Mouse (Mus musculus): ENCODE measurements at regions not wholly inside any gene's neighbourhood (a gene's known extent, or its start where the extent isn't known, plus 50 kb on each side); places are given as distances from the start of the nearest gene placed in this dataset.

- Histone ChIP-seq H3K4me2 (ENCODE audit: low read depth, low read length) (no peak overlapping the region), H3K27me3 (replicated peaks; ENCODE audit: control insufficient read depth, insufficient read depth, low read length) (no peaks in the 10 kb centered on the region), H3K4me1 (ENCODE audit: control insufficient read depth, insufficient read depth, low read length) (no peaks in the 10 kb centered on the region), H3K9me3 (ENCODE audit: control insufficient read depth, low read length) (no peaks in the 10 kb centered on the region), H3K27ac (replicated peaks; ENCODE audit: low read depth, low read length) (no peak overlapping the region), H3K9ac (ENCODE audit: low read depth, low read length) (no peak overlapping the region), H3K4me3 (ENCODE audit: low read depth, low read length) (no peak overlapping the region), H3K36me3 (ENCODE audit: control insufficient read depth, insufficient read depth, low read length) (no peaks in the 10 kb centered on the region)
- WGBS = 87% methylated on average over 2 of the region's 2 CpGs
- no peak for ATAC-seq (ENCODE audit: low read depth)
- DNase-seq (ENCODE audit: low spot score) = no peak
Measured at GRCm38 (mm10) chrX:47536130-47536529, 356.6 kb downstream of the Smarca1 start.

GRCm38 (mm10) chrX:47495056-47495455 lies 397.7 kb downstream of the Smarca1 start:
- Histone ChIP-seq H3K9ac (ENCODE audit: low read depth, low read length) (no peak overlapping the region), H3K9me3 (ENCODE audit: control insufficient read depth, low read length) (no peaks in the 10 kb centered on the region), H3K27ac (replicated peaks; ENCODE audit: low read depth, low read length) (no peak overlapping the region), H3K4me2 (ENCODE audit: low read depth, low read length) (no peak overlapping the region), H3K4me3 (ENCODE audit: low read depth, low read length) (no peak overlapping the region), H3K27me3 (replicated peaks; ENCODE audit: control insufficient read depth, insufficient read depth, low read length) (no peaks in the 10 kb centered on the region), H3K36me3 (ENCODE audit: control insufficient read depth, insufficient read depth, low read length) (no peaks in the 10 kb centered on the region), H3K4me1 (ENCODE audit: control insufficient read depth, insufficient read depth, low read length) (no peaks in the 10 kb centered on the region)
- 24% methylated on average over 2 of the region's 2 CpGs for WGBS
- DNase-seq (ENCODE audit: low spot score) = peak; percentile 7
- no peak for ATAC-seq (ENCODE audit: low read depth)

DNA sequence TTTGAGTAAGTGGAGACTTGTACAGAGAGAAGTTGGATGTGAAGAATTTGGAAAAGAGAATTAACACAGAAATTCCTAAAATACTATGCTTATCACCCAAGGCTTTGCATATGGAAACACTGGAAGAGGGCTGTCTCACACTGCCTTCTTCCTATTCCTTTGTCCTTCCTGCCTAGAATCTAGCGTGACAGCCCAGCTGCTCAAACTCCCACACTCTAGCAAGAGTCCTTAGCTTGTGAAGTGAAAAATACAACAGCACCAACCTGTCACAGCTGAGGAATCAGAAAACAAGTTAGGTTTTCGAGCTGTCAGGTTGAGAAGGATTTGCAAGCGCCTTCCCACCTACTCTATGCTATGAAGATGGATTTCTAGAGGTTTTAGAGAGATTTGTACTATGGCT lies 410.0 kb downstream of the Smarca1 start:
- ATAC-seq (ENCODE audit: low read depth) (no peak), DNase-seq (ENCODE audit: low spot score) (no peak)
- Histone ChIP-seq H3K4me2 (ENCODE audit: low read depth, low read length) (no peak overlapping the region), H3K36me3 (ENCODE audit: control insufficient read depth, insufficient read depth, low read length) (no peaks in the 10 kb centered on the region), H3K27ac (replicated peaks; ENCODE audit: low read depth, low read length) (no peak overlapping the region), H3K9ac (ENCODE audit: low read depth, low read length) (no peak overlapping the region), H3K9me3 (ENCODE audit: control insufficient read depth, low read length) (no peaks in the 10 kb centered on the region), H3K27me3 (replicated peaks; ENCODE audit: control insufficient read depth, insufficient read depth, low read length) (no peaks in the 10 kb centered on the region), H3K4me1 (ENCODE audit: control insufficient read depth, insufficient read depth, low read length) (no peaks in the 10 kb centered on the region), H3K4me3 (ENCODE audit: low read depth, low read length) (no peak overlapping the region)
- WGBS = 55% methylated on average over 3 of the region's 3 CpGs

- no peak overlapping the region for H3K27ac ChIP-seq (replicated peaks; ENCODE audit: low read depth, low read length)
- no peak for DNase-seq (ENCODE audit: low spot score)
- H3K4me1 ChIP-seq (ENCODE audit: control insufficient read depth, insufficient read depth, low read length) = no peaks in the 10 kb centered on the region
- no peaks in the 10 kb centered on the region for H3K9me3 ChIP-seq (ENCODE audit: control insufficient read depth, low read length)
- no peak overlapping the region for H3K4me3 ChIP-seq (ENCODE audit: low read depth, low read length)
- WGBS = 59% methylated on average over 4 of the region's 4 CpGs
- no peak overlapping the region for H3K9ac ChIP-seq (ENCODE audit: low read depth, low read length)
- ATAC-seq (ENCODE audit: low read depth) = no peak
- no peaks in the 10 kb centered on the region for H3K36me3 ChIP-seq (ENCODE audit: control insufficient read depth, insufficient read depth, low read length)
- H3K27me3 ChIP-seq (replicated peaks; ENCODE audit: control insufficient read depth, insufficient read depth, low read length) = no peaks in the 10 kb centered on the region
- H3K4me2 ChIP-seq (ENCODE audit: low read depth, low read length) = no peak overlapping the region
Measured at GRCm38 (mm10) chrX:47478226-47478625, 414.5 kb downstream of the Smarca1 start.

DNA sequence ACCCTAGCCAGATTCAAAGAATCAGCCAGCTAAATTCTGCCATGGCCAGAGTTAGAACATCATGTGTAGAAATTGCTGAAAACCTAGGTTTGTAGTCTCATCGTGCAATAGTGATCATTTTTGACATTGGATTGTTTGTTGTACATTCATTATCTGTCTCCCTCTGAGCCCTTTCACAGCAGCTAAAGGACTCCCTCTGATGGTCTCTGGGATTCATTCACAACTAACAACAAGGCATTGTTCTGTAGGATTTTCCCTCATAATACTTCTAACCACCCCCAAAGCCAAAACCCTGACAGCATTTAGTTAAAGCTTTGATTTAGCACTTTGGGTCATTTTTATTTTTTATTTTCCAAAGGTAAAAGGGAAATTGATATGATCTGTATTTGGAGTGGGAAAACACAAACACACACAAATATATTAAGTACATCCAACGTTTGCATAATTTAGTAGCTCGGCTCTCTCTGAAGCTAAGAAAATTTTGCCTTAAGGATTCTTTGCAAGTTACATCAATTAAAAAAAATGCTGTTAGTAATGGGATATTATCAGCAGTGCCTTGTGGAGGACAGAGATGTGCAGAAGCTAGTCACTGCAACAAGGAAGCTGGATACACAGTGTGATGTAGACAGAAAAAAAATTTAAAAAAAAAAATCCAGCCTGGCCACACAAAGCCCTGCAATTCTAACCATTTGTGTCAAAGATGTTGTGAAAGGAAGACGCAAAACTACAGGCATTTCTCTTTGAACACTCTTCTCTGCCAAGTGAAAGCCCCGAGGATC lies 425.9 kb downstream of the Smarca1 start:
- Histone ChIP-seq H3K27ac (replicated peaks; ENCODE audit: low read depth, low read length) (no peak overlapping the region), H3K4me2 (ENCODE audit: low read depth, low read length) (no peak overlapping the region), H3K4me1 (ENCODE audit: control insufficient read depth, insufficient read depth, low read length) (no peaks in the 10 kb centered on the region), H3K27me3 (replicated peaks; ENCODE audit: control insufficient read depth, insufficient read depth, low read length) (no peaks in the 10 kb centered on the region), H3K9ac (ENCODE audit: low read depth, low read length) (no peak overlapping the region), H3K36me3 (ENCODE audit: control insufficient read depth, insufficient read depth, low read length) (no peaks in the 10 kb centered on the region), H3K9me3 (ENCODE audit: control insufficient read depth, low read length) (no peaks in the 10 kb centered on the region), H3K4me3 (ENCODE audit: low read depth, low read length) (no peak overlapping the region)
- ATAC-seq (ENCODE audit: low read depth) (no peak), DNase-seq (ENCODE audit: low spot score) (no peak)
- WGBS = 45% methylated on average over 5 of the region's 5 CpGs

- Histone ChIP-seq H3K4me1 (ENCODE audit: control insufficient read depth, insufficient read depth, low read length) (no peaks in the 10 kb centered on the region), H3K4me2 (ENCODE audit: low read depth, low read length) (no peak overlapping the region), H3K4me3 (ENCODE audit: low read depth, low read length) (no peak overlapping the region), H3K9ac (ENCODE audit: low read depth, low read length) (no peak overlapping the region), H3K36me3 (ENCODE audit: control insufficient read depth, insufficient read depth, low read length) (no peaks in the 10 kb centered on the region), H3K9me3 (ENCODE audit: control insufficient read depth, low read length) (no peaks in the 10 kb centered on the region), H3K27me3 (replicated peaks; ENCODE audit: control insufficient read depth, insufficient read depth, low read length) (no peaks in the 10 kb centered on the region), H3K27ac (replicated peaks; ENCODE audit: low read depth, low read length) (no peak overlapping the region)
- no peak for ATAC-seq (ENCODE audit: low read depth)
- WGBS = 84% methylated on average over 9 of the region's 9 CpGs
- no peak for DNase-seq (ENCODE audit: low spot score)
Measured at GRCm38 (mm10) chrX:47461660-47462490, 430.9 kb downstream of the Smarca1 start.
